Mouse (Mus musculus) intestine, postnatal 0 days (tissue): ENCODE results near the gene Gm8281. TPM values are rescaled to one million over a fixed set of nuclear protein-coding genes. Genes with fewer than 3 reads are reported as not detected.
"Not testable (repeated sequence)": the region's sequence is repeated elsewhere in the genome, so short reads cannot be mapped to it uniquely, and the experiment has no call there.

Experiments
- ATAC-seq: fragments of 200-750 bp; cut with Nextera tagmentation; 2 replicates; pipeline ENCODE4 v1.8.0; 2017; ENCODE audit warnings: mild to moderate bottlenecking, moderate TSS enrichment, moderate library complexity
- H3K27ac ChIP-seq: fragments of 300-500 bp; sonication (generic); 2 replicates; pipeline ENCODE4 v1.5.1; 2014; ENCODE audit warnings: mild to moderate bottlenecking, low read depth, low read length, moderate library complexity
- H3K27me3 ChIP-seq: fragments of 300-500 bp; sonication (generic); replicated peaks from 2 replicates; pipeline ENCODE4 v1.6.1; 2014; ENCODE audit warnings: low read length, mixed read lengths; ENCODE audit not compliant: control insufficient read depth, insufficient read depth
- H3K36me3 ChIP-seq: fragments of 300-500 bp; sonication (generic); 2 replicates; pipeline ENCODE4 v1.6.1; 2014; ENCODE audit warnings: mild to moderate bottlenecking, moderate library complexity; ENCODE audit not compliant: control insufficient read depth, insufficient read depth
- H3K4me1 ChIP-seq: fragments of 300-500 bp; sonication (generic); replicated peaks from 2 replicates; pipeline ENCODE4 v1.6.1; 2014; ENCODE audit warnings: antibody characterized with exemption, low read length, mixed read lengths; ENCODE audit not compliant: control insufficient read depth, insufficient read depth
- H3K4me2 ChIP-seq: fragments of 300-500 bp; sonication (generic); replicated peaks from 2 replicates; pipeline ENCODE4 v1.6.1; 2014; ENCODE audit warnings: low read depth, mild to moderate bottlenecking, moderate library complexity
- H3K4me3 ChIP-seq: fragments of 300-500 bp; sonication (generic); 2 replicates; pipeline ENCODE4 v1.5.1; 2014; ENCODE audit warnings: low read depth, low read length
- H3K9ac ChIP-seq: fragments of 300-500 bp; sonication (generic); 2 replicates; pipeline ENCODE4 v1.6.1; 2014; ENCODE audit warnings: mild to moderate bottlenecking, low read depth, low read length
- H3K9me3 ChIP-seq: fragments of 300-500 bp; sonication (generic); 2 replicates; pipeline ENCODE4 v1.6.1; 2016; ENCODE audit warnings: mixed run types; ENCODE audit not compliant: control insufficient read depth
- WGBS: fragments of 180-500 bp; shearing (Covaris S2); extraction: QIAGEN DNeasy Blood & Tissue Kit; methylation state at CpG from one replicate; pipeline ENCODE4 v1.1.7; 2014; 5-methylcytosine and 5-hydroxymethylcytosine counted together
- polyA plus RNA-seq: library from polyadenylated mRNA; unstranded; fragments of >200 nt; fragmentation: Nextera tagmentation; extraction: Ambion mirVana; gene quantifications from 2 replicates; pipeline ENCODE4 v1.2.1, GENCODE M21; 2015

Gene Gm8281
- polyA plus RNA-seq: 0.16 and 0.17 TPM in 2 replicates

DNA sequence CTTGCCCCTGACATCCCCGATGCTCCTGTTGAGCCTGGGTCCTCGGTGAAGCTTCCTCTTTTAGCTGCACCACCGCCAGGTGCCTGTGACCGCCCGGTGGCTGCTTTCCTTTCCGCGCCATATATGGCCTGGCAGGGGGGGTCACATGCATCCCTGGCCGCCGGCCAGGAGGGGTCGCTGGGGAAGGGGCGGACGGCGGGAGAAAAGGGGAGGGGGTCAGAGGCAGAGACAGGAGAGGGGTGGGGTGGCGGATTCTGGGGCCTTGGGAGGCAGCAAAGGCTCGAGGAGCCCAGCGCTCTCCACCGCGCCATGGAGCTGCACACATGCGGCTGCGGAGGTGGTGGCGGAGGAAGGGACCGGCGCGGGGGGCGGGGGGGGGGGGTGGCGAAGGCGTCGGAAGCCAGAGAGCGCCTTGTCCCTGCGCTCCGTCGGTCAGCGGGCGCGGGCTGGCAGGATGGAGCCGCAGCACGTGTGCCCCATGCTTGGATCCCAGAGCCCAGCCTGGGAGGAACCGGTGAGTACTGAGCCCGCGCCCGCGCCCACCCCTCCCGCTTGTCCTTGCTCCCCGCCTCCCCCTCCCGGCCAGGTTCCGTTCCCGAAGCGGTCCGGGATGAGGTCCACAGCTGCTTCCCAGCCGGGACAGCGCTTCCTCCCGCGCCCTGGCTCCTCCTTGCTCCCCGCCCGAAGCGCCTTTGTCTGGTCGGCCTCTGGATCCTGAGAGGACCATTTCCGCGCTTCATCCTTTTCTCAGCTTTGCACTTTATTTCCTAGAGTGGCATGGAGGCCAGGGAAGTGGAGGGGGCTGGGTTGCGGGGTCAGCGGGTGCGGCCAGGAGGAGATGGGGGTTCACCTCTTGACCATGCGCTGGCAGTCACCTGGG lies at the start of gene Gm8281:
Gene Gm8281, plus strand, starts transcription at position 430 of the 880 bp plus-strand sequence.
- ATAC-seq, H3K36me3 ChIP-seq, H3K9ac ChIP-seq, H3K9me3 ChIP-seq, H3K27ac ChIP-seq, H3K4me1 ChIP-seq, H3K27me3 ChIP-seq: not testable (repeated sequence)
- Histone ChIP-seq H3K4me3 (peak within 1 kb of the TSS; percentile 16; the same call in 1 of the 2 replicates), H3K4me2 (peak within 1 kb of the TSS; percentile 61)
- WGBS: 5% methylated on average over 21 of the region's 63 CpGs

DNA sequence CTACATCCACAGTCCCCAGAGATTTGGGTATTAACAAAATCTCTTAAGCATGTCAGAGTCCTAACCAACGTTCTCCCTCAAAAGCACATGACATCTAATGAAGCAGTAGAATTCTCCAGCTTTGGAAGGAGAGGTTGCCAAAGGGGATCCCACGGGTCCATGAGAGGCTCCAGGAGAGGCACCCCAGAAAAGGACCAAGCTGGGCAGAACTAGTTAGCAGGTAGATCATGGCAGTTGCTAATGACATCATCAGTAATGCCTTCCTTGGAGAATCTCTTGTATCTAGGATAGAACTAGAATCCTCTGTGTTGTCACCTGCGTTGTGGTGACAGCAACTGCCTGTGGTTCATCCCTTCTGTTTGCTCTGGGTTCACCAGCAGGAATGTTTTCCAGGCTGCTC lies 20.5 kb upstream of the Gm8281 start, which contains the start of gene 4930555G01Rik:
Gene 4930555G01Rik, plus strand, starts transcription at position 301 of the 400 bp plus-strand sequence.
- H3K36me3 ChIP-seq, H3K27me3 ChIP-seq, H3K4me2 ChIP-seq, H3K9me3 ChIP-seq, H3K9ac ChIP-seq, H3K4me3 ChIP-seq, H3K27ac ChIP-seq, H3K4me1 ChIP-seq, ATAC-seq: not testable (repeated sequence)
- WGBS: no CpG with 5 or more reads among the region's 3 CpGs

DNA sequence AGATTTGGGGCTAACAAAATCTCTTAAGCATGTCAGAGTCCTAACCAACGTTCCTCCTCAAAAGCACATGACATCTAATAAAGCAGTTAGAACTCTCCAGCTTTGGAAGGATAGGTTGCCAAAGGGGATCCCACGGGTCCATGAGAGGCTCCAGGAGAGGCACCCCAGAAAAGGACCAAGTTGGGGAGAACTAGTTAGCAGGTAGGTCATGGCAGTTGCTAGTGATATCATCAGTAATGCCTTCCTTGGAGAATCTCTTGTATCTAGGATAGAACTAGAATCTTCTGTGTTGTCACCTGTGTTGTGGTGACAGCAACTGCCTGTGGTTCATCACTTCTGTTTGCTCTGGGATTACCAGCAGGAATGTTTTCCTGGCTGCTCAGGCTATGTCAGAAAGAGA lies 60.4 kb downstream of the Gm8281 start, which contains the start of gene Gm8279:
Gene Gm8279, plus strand, starts transcription at position 301 of the 400 bp plus-strand sequence.
- not testable (repeated sequence) for H3K27me3 ChIP-seq, H3K4me2 ChIP-seq, H3K4me1 ChIP-seq, ATAC-seq, H3K27ac ChIP-seq, H3K9me3 ChIP-seq, H3K4me3 ChIP-seq, H3K36me3 ChIP-seq, H3K9ac ChIP-seq
- WGBS: 57% methylated on average over 1 of the region's 2 CpGs

Other genes with a start within 250 kb of the Gm8281 start
- not detected in 2 replicates for gene Gm3269, start 232.9 kb upstream of the Gm8281 start, polyA plus RNA-seq
- not detected in 2 replicates for gene Gm3264, start 215.5 kb upstream of the Gm8281 start, polyA plus RNA-seq
- gene Gm3278, start 178.6 kb upstream of the Gm8281 start, polyA plus RNA-seq: 0.10 TPM in 1 of 2 replicates, not detected in the other
- not detected in 2 replicates for gene Gm8297, start 87.1 kb upstream of the Gm8281 start, polyA plus RNA-seq
- gene Gm3298, start 55.1 kb upstream of the Gm8281 start, polyA plus RNA-seq: not detected in 2 replicates
- gene 4930555G01Rik, start 20.4 kb upstream of the Gm8281 start, polyA plus RNA-seq: not detected in 2 replicates
- not detected in 2 replicates for gene Gm8279, start 60.5 kb downstream of the Gm8281 start, polyA plus RNA-seq
- not detected in 2 replicates for gene Gm3317, start 93.5 kb downstream of the Gm8281 start, polyA plus RNA-seq
- gene Gm8271, start 114.8 kb downstream of the Gm8281 start, polyA plus RNA-seq: not detected in 2 replicates
- gene Gm3526, start 189.5 kb downstream of the Gm8281 start, polyA plus RNA-seq: not detected in 2 replicates